Mouse (Mus musculus): Measurements from ENCODE around the gene Fosl1.

- TF ChIP-seq CTCF (IDR thresholded peaks at IDR 0.05; ENCODE audit: insufficient read depth, low read depth, low read length) (peak; percentile 97), POLR2A (IDR thresholded peaks at IDR 0.05; ENCODE audit: insufficient read depth, low read depth, low read length) (peak; percentile 57)
Measured at GRCm38 (mm10) chr19:5487768-5488550, 40.6 kb downstream of the Fosl1 start, which contains the start of gene Mus81.

All from olfactory bulb, adult 2 months (tissue).